Mouse (Mus musculus): ENCODE results near the gene Lrrc74a. TPM values are rescaled to one million over a fixed set of nuclear protein-coding genes. Genes with fewer than 3 reads are reported as not detected.

Lrrc74a gene
- polyA plus RNA-seq, 1 experiment from 2014 or later, result not detected

DNA sequence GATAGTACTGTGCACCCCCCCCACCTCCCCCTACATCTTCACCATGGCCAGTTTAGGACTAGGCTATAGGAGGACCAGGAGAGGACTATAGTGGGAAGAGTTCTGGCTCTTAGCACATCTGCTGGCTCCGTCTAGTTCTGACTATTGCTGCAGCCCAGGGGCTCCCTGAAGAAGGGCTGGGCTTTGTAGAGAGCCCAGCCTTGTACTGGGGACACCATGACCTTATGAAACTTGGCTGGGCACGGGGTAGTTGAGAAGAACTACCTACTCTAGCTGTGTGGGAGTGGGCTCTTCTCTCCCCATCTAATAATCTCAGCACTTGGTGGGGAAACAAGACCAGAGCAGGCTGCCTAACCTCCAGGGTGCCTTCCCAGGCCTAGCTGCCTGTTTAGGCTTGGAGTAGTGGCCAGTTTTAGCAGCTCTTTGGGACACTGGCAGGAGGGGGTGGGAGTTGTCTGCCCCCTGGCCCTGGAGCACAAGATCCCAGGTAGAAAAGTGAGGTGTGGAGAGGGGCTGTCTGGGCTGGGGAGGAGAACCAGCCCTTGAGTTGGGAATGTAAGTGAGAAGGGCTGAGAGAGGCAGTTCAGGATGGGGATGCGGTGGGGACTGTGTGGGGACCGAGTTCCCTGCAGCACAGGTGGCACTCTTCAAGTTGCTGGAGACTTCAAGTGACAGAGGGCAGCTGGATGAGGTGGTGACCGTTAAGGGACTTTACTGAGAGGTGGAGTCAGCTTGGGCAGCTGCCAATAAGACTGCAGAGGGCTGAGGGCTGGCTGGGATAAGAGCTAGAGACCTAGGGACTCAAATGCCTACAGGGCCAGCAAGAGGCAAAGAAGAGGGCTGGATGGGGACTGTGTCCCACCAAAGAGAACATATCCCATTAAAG, 41.5 kb upstream of the Lrrc74a start:
- Histone ChIP-seq H3K4me1 (ENCODE audit: control insufficient read depth, insufficient read depth, low read length) (no peaks in the 10 kb centered on the region), H3K36me3 (ENCODE audit: control insufficient read depth, insufficient read depth, low read length) (peaks cover 5% of the 10 kb centered on the region; the same call in 1 of the 2 replicates), H3K9me3 (ENCODE audit: control insufficient read depth, low read length) (no peaks in the 10 kb centered on the region), H3K27ac (ENCODE audit: low read depth, low read length) (no peak overlapping the region), H3K9ac (ENCODE audit: low read length) (no peak overlapping the region), H3K4me2 (ENCODE audit: low read depth) (no peak overlapping the region), H3K27me3 (ENCODE audit: control insufficient read depth, insufficient read depth, low read length) (no peaks in the 10 kb centered on the region), H3K4me3 (ENCODE audit: low read depth, low read length) (no peak overlapping the region)
- ATAC-seq (ENCODE audit: insufficient read depth, low FRiP score, low TSS enrichment) (no peak), DNase-seq (ENCODE audit: low spot score) (no peak)
- 65% methylated on average over 5 of the region's 5 CpGs for WGBS

DNA sequence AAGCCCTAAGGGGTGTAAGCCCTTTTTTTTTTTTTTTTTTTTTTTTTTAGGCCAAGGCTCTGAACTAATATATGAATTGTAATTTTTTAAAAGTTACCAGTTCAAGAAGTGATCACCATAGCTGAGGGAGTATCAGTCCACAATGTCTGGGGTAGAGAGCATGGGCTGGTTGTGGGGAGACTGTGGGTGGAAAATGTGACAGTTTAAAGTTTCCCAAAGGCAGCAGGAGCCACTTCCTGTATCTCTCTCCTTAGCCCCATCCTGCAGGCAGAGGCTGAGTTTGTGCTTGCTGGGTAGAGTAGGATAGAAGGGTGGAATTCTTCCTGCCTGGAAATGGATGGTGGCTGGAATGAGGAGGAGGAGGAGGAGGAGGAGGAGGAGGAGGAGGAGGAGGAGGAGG, 40.8 kb upstream of the Lrrc74a start:
- Histone ChIP-seq H3K36me3 (ENCODE audit: control insufficient read depth, insufficient read depth, low read length) (peaks cover 5% of the 10 kb centered on the region; the same call in 1 of the 2 replicates), H3K4me3 (ENCODE audit: low read depth, low read length) (no peak overlapping the region), H3K9ac (ENCODE audit: low read length) (no peak overlapping the region), H3K27me3 (ENCODE audit: control insufficient read depth, insufficient read depth, low read length) (no peaks in the 10 kb centered on the region), H3K4me2 (ENCODE audit: low read depth) (no peak overlapping the region), H3K9me3 (ENCODE audit: control insufficient read depth, low read length) (no peaks in the 10 kb centered on the region), H3K4me1 (ENCODE audit: control insufficient read depth, insufficient read depth, low read length) (no peaks in the 10 kb centered on the region), H3K27ac (ENCODE audit: low read depth, low read length) (no peak overlapping the region)
- DNase-seq (ENCODE audit: low spot score), result no peak
- no peak for ATAC-seq (ENCODE audit: insufficient read depth, low FRiP score, low TSS enrichment)

DNA sequence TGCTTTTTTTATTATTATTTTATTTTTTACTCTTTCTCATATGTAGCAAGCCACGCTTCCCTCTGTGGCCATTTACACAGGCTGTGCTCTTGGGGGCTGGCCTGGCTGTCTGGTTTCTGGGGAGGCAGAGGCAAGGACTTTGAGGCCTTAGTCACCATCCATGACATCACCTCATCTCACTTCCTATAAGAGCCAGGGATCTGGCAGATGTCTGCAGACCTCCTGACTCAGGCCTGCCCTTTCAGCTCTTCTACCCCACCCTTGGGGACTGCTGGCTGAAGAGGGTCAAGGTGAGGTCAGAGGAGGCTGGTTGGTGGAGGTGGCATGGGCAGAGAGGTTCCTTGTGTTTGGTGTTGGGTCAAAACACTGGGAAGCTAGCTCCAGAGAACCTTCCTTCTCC, 39.7 kb upstream of the Lrrc74a start:
- H3K36me3 ChIP-seq (ENCODE audit: control insufficient read depth, insufficient read depth, low read length), result peaks cover 5% of the 10 kb centered on the region; the same call in 1 of the 2 replicates
- no peak overlapping the region for H3K4me3 ChIP-seq (ENCODE audit: low read depth, low read length)
- H3K9ac ChIP-seq (ENCODE audit: low read length), result no peak overlapping the region
- H3K27ac ChIP-seq (ENCODE audit: low read depth, low read length), result no peak overlapping the region
- H3K9me3 ChIP-seq (ENCODE audit: control insufficient read depth, low read length), result no peaks in the 10 kb centered on the region
- ATAC-seq (ENCODE audit: insufficient read depth, low FRiP score, low TSS enrichment) (no peak), DNase-seq (ENCODE audit: low spot score) (peak; percentile 7)
- 100% methylated on average over 1 of the region's 1 CpGs for WGBS
- no peak overlapping the region for H3K4me2 ChIP-seq (ENCODE audit: low read depth)
- H3K4me1 ChIP-seq (ENCODE audit: control insufficient read depth, insufficient read depth, low read length), result no peaks in the 10 kb centered on the region
- no peaks in the 10 kb centered on the region for H3K27me3 ChIP-seq (ENCODE audit: control insufficient read depth, insufficient read depth, low read length)

DNA sequence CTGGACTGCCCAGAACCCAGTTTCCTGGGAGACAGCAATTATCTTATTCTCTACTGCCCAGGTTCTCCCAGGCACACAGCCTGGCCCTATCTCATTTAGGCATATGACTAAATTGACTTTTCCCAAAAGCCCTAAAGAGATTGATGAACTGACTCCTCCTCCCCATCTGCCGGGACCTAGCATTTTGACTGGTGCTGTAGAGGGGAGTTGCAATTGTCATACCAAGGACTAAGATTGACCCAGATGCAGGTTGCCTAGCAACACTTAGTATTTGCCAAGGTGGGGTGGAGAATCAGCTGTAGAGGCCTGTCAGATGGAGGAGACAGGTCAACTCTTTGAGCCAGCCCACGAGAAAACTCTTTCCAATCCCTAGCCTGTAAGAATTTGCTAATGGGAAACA, 36.2 kb upstream of the Lrrc74a start:
- H3K9me3 ChIP-seq (ENCODE audit: control insufficient read depth, low read length), result no peaks in the 10 kb centered on the region
- H3K36me3 ChIP-seq (ENCODE audit: control insufficient read depth, insufficient read depth, low read length), result peaks cover 5% of the 10 kb centered on the region; the same call in 1 of the 2 replicates
- H3K4me3 ChIP-seq (ENCODE audit: low read depth, low read length), result no peak overlapping the region
- H3K4me2 ChIP-seq (ENCODE audit: low read depth), result no peak overlapping the region
- no peak for ATAC-seq (ENCODE audit: insufficient read depth, low FRiP score, low TSS enrichment)
- no peak overlapping the region for H3K27ac ChIP-seq (ENCODE audit: low read depth, low read length)
- WGBS, result 61% methylated on average over 2 of the region's 2 CpGs
- peak; percentile 22 for DNase-seq (ENCODE audit: low spot score)
- no peak overlapping the region for H3K9ac ChIP-seq (ENCODE audit: low read length)
- no peaks in the 10 kb centered on the region for H3K27me3 ChIP-seq (ENCODE audit: control insufficient read depth, insufficient read depth, low read length)
- H3K4me1 ChIP-seq (ENCODE audit: control insufficient read depth, insufficient read depth, low read length), result peaks cover 6% of the 10 kb centered on the region; the same call in 1 of the 2 replicates

DNA sequence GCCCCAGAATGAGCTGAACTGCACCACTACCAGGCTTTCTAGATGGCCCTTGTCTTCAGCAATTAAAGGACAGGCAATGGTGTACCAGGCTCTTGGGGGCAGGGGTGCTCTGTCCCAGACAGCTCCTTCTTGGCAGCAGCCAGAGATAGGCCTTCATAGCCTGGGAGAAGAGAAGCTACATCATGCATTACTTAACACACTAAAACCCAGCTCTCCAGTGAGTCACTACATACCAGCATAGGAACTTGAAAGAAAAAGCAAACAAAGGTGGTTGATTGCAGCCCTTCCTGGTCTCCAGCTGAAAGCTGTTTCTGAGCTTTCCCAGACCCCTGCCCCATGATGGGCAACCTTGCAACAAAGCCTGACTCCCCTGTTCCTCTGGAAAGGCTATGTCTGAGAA, 35.6 kb upstream of the Lrrc74a start:
- Histone ChIP-seq H3K4me3 (ENCODE audit: low read depth, low read length) (no peak overlapping the region), H3K36me3 (ENCODE audit: control insufficient read depth, insufficient read depth, low read length) (peaks cover 5% of the 10 kb centered on the region; the same call in 1 of the 2 replicates), H3K9me3 (ENCODE audit: control insufficient read depth, low read length) (no peaks in the 10 kb centered on the region), H3K9ac (ENCODE audit: low read length) (no peak overlapping the region), H3K4me2 (ENCODE audit: low read depth) (0 out of 2 replicates have a peak overlapping the region, but pooled peaks have one; percentile 18), H3K27ac (ENCODE audit: low read depth, low read length) (no peak overlapping the region), H3K4me1 (ENCODE audit: control insufficient read depth, insufficient read depth, low read length) (peaks cover 6% of the 10 kb centered on the region; the same call in 1 of the 2 replicates), H3K27me3 (ENCODE audit: control insufficient read depth, insufficient read depth, low read length) (no peaks in the 10 kb centered on the region)
- DNase-seq (ENCODE audit: low spot score) (peak; percentile 7), ATAC-seq (ENCODE audit: insufficient read depth, low FRiP score, low TSS enrichment) (no peak)

DNA sequence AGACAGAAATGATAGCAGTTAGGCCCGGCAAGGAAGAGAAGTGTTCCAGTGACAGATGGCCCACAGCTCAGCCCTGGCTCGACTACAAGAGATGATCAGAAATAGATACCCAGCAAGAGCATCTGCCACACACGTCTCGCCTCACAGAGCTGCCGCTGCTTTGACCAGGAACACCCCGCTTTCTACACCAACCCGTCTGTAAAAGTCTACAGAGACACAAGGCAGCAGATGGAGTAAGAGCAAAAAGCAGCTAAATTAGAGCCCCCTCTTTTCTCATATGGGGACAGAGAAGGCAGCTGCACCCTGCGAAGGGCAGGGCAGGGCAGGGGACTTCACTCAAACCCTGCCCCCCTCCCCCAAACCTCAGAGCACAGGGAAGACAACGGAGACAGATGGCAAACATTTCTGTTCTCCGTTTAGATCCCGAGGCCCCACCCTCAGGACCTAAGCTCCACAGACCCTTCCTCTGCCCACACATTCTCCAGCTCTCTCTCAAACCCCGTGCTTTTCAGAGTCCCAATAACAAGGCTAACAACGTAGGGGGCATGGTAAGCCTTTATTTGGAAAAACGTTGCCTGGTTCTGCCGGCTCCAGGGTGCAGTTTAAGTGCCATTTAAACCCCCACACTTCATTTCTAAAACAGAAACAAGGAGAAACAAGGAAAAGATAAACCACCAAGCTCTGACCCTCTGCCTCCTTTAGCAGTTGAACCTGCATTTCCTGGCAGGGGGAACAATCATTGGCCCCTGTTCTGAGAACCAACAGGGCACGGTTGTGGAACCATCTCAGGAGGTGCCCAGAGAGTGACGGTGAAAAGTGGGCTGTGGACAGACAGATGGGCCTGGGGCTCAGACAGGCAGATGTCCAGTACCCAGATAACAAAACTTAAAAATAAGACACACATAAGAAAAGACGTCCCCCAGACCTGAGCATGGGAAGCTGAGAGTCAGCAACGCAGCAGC, 33.9 kb upstream of the Lrrc74a start:
- Histone ChIP-seq H3K27ac (ENCODE audit: low read depth, low read length) (peak overlapping the region; percentile 74), H3K36me3 (ENCODE audit: control insufficient read depth, insufficient read depth, low read length) (no peaks in the 10 kb centered on the region), H3K27me3 (ENCODE audit: control insufficient read depth, insufficient read depth, low read length) (no peaks in the 10 kb centered on the region), H3K9me3 (ENCODE audit: control insufficient read depth, low read length) (no peaks in the 10 kb centered on the region), H3K4me1 (ENCODE audit: control insufficient read depth, insufficient read depth, low read length) (peaks cover 6% of the 10 kb centered on the region; the same call in 1 of the 2 replicates), H3K4me2 (ENCODE audit: low read depth) (no peak overlapping the region), H3K4me3 (ENCODE audit: low read depth, low read length) (no peak overlapping the region), H3K9ac (ENCODE audit: low read length) (peak overlapping the region; percentile 30; the same call in 1 of the 2 replicates)
- ATAC-seq (ENCODE audit: insufficient read depth, low FRiP score, low TSS enrichment), result peak; percentile 46; the same call in 1 of the 2 replicates
- 46% methylated on average over 19 of the region's 19 CpGs for WGBS
- peak; percentile 43 for DNase-seq (ENCODE audit: low spot score)

DNA sequence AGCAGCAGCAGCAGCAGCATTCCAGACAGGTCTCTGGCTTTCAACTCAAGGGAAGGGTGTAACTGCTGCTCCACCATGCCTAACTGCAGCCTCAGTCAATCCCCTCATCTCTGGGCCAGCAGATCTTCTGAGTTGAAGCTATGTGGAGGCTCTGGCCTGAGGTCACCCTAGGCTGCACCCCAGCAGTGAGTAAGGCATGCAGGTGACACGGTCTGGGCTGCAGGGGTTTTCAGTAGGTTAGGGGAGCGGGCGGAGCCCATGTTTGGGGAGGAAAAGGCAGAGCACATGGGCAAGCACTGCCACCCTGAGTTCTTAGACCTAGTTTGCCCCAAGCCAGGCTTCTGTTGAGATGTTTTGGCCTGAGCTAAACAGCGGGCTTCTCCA, 33.2 kb upstream of the Lrrc74a start:
- no peak for ATAC-seq (ENCODE audit: insufficient read depth, low FRiP score, low TSS enrichment)

DNA sequence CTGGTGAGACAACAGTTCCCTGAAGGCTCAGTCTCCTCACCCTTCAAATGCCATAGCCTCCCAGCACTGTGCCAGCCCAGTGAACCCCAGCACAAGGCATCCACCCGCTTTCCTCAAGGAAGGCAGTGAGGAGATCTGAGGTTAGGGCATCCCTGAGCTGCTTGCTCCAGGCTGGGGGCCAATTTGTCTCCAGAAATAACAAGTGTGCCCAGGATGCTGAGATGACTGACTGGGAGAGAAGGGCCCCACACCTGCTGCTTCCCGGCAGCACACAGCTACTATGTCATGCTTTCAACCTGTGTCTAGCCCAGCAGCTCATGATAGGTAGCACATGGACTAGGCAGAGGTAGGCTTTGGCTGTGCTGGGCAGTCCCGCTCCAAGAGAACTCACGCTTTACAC, 32.7 kb upstream of the Lrrc74a start:
- no peak overlapping the region for H3K9ac ChIP-seq (ENCODE audit: low read length)
- H3K4me3 ChIP-seq (ENCODE audit: low read depth, low read length), result no peak overlapping the region
- H3K4me1 ChIP-seq (ENCODE audit: control insufficient read depth, insufficient read depth, low read length), result peaks cover 6% of the 10 kb centered on the region; the same call in 1 of the 2 replicates
- ATAC-seq (ENCODE audit: insufficient read depth, low FRiP score, low TSS enrichment) (no peak), DNase-seq (ENCODE audit: low spot score) (no peak)
- H3K36me3 ChIP-seq (ENCODE audit: control insufficient read depth, insufficient read depth, low read length), result no peaks in the 10 kb centered on the region
- 91% methylated on average over 4 of the region's 4 CpGs for WGBS
- no peaks in the 10 kb centered on the region for H3K9me3 ChIP-seq (ENCODE audit: control insufficient read depth, low read length)
- no peaks in the 10 kb centered on the region for H3K27me3 ChIP-seq (ENCODE audit: control insufficient read depth, insufficient read depth, low read length)
- H3K4me2 ChIP-seq (ENCODE audit: low read depth), result no peak overlapping the region
- no peak overlapping the region for H3K27ac ChIP-seq (ENCODE audit: low read depth, low read length)

More for the DNA sequence above, 33.2 kb upstream of the Lrrc74a start:
- no peaks in the 10 kb centered on the region for H3K27me3 ChIP-seq (ENCODE audit: control insufficient read depth, insufficient read depth, low read length)
- DNase-seq (ENCODE audit: low spot score), result no peak
- H3K9me3 ChIP-seq (ENCODE audit: control insufficient read depth, low read length), result no peaks in the 10 kb centered on the region
- H3K9ac ChIP-seq (ENCODE audit: low read length), result no peak overlapping the region
- H3K4me3 ChIP-seq (ENCODE audit: low read depth, low read length), result no peak overlapping the region
- peaks cover 6% of the 10 kb centered on the region; the same call in 1 of the 2 replicates for H3K4me1 ChIP-seq (ENCODE audit: control insufficient read depth, insufficient read depth, low read length)
- H3K4me2 ChIP-seq (ENCODE audit: low read depth), result no peak overlapping the region
- 73% methylated on average over 4 of the region's 4 CpGs for WGBS
- H3K36me3 ChIP-seq (ENCODE audit: control insufficient read depth, insufficient read depth, low read length), result no peaks in the 10 kb centered on the region
- H3K27ac ChIP-seq (ENCODE audit: low read depth, low read length), result peak overlapping the region; percentile 74
